Mouse (Mus musculus): Measurements from ENCODE around the gene Rac3. TPM values are rescaled to one million over a fixed set of nuclear protein-coding genes. Genes with fewer than 3 reads are reported as not detected.

Rac3 gene
- polyA plus RNA-seq, 1 experiment, result 66.1 TPM

DNA sequence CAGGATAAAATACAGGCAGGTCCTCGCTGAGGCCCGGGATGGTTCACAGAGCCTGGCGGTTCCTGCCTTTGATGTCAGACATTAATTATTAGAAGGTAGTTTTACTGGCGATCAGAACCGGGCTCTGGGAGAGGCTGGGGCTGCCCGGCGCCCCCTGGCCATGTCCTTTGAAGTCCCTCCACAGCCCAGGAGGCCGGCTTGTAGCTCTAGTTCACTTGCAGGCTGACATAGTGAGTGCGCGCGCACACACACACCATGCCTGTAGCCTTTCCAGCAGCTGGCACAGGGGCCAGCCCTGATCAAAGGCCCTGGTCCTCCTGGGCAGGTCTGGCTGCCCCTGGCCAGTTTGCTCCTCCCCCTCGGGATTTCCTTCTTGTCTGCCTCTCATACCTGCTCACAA, 25.6 kb upstream of the Rac3 start:
- DNase-seq, result no peak
- Histone ChIP-seq H3K4me1 (ENCODE audit: control insufficient read depth, insufficient read depth, low read length) (peaks cover 4% of the 10 kb centered on the region), H3K27me3 (ENCODE audit: control insufficient read depth, insufficient read depth, low read length) (no peaks in the 10 kb centered on the region), H3K27ac (ENCODE audit: insufficient read depth, low read length) (no peak overlapping the region), H3K4me3 (replicated peaks; ENCODE audit: insufficient read depth, low read depth, low read length) (no peak overlapping the region)
- TF ChIP-seq POLR2A (IDR thresholded peaks at IDR 0.05; ENCODE audit: borderline replicate concordance, insufficient read depth, low read length) (no peak), CTCF (IDR thresholded peaks at IDR 0.05; ENCODE audit: borderline replicate concordance, insufficient read depth, low read depth, low read length) (no peak)
- 68% methylated on average over 12 of the region's 12 CpGs for WGBS

DNA sequence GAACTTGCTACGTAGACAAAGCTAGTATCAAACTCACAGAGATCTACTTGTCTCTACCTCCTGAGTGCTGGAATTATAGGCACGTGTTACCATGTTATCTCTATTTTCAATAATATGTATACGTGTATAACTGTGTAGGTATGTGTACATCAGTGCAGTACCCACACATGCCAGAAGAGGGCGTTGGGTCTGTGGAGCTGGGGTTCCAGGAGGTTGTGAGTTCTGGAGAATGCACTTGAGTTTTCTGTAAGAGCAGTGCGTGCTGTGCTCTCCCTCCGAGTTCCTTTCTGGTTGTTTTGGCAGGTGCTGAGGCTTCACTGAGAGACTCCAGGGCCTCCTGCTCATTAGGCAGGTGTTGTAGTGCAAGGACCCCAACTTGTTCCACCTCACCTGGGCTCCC, 24.7 kb upstream of the Rac3 start:
- Histone ChIP-seq H3K4me3 (replicated peaks; ENCODE audit: insufficient read depth, low read depth, low read length) (no peak overlapping the region), H3K27ac (ENCODE audit: insufficient read depth, low read length) (no peak overlapping the region), H3K4me1 (ENCODE audit: control insufficient read depth, insufficient read depth, low read length) (peaks cover 4% of the 10 kb centered on the region), H3K27me3 (ENCODE audit: control insufficient read depth, insufficient read depth, low read length) (no peaks in the 10 kb centered on the region)
- TF ChIP-seq CTCF (IDR thresholded peaks at IDR 0.05; ENCODE audit: borderline replicate concordance, insufficient read depth, low read depth, low read length), result no peak
- TF ChIP-seq POLR2A (IDR thresholded peaks at IDR 0.05; ENCODE audit: borderline replicate concordance, insufficient read depth, low read length), result no peak
- no peak for DNase-seq
- WGBS, result 93% methylated on average over 6 of the region's 6 CpGs

DNA sequence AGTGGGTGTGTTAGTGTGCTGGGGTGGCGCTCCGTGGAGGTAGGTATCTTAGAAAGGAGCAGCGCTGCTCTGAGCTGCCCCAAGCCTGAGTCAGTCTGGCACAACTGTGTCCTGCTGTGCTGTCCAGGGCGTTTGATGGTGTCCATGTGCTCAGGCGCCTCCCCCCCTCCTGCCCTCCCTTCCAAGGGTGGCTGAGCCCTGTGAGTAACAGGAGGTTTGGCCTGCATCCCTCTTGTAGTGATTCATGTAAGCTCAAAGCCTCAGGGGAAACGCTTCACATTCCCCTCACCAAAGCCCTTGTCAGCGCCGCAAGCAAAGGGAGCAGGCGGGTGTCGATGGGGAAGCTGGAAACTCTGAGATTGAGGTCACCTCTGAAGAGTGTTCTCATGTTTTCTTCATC, 23.5 kb upstream of the Rac3 start:
- TF ChIP-seq POLR2A (IDR thresholded peaks at IDR 0.05; ENCODE audit: borderline replicate concordance, insufficient read depth, low read length) (no peak), CTCF (IDR thresholded peaks at IDR 0.05; ENCODE audit: borderline replicate concordance, insufficient read depth, low read depth, low read length) (no peak)
- 61% methylated on average over 10 of the region's 10 CpGs for WGBS
- Histone ChIP-seq H3K4me3 (replicated peaks; ENCODE audit: insufficient read depth, low read depth, low read length) (no peak overlapping the region), H3K27me3 (ENCODE audit: control insufficient read depth, insufficient read depth, low read length) (no peaks in the 10 kb centered on the region), H3K4me1 (ENCODE audit: control insufficient read depth, insufficient read depth, low read length) (no peaks in the 10 kb centered on the region), H3K27ac (ENCODE audit: insufficient read depth, low read length) (no peak overlapping the region)
- DNase-seq, result no peak

DNA sequence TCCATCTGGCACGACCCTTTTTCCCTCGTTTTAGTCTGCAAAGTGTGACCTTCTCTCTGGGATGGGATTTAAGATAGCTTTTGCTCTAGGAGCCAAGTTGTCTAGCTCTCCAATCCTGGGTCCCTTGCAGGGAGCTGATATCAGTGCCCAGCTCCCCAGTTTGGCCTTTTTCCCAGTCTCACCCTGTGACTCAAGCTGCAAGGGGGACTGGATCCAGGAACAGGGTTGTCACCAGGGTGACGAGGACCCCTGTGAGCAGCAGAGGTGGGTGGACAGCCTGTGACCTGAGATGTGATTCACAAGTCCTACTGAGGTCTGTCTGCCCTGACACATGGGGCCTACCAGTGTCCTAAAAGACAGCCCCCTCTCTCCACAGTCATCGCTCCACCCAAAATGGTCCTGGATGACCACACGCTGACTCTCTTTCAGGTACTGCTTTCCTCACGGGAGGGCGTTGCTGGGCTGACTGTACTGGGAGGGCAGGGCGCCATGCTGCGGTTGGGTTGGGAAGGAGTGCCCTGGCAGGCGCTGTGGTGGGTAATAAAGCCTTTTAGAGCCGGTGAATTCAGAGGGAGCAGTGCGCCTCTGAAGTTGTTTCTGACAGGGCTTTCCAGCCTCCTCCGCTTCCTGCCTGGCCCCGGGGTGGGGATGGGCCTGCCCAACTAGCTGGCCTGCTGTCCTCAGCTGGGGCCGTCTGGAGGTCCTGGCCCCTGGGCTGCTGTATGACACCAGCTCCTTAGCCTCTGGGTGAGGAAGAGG, 17.4 kb upstream of the Rac3 start:
- Histone ChIP-seq H3K4me1 (ENCODE audit: control insufficient read depth, insufficient read depth, low read length) (peaks cover 7% of the 10 kb centered on the region), H3K4me3 (replicated peaks; ENCODE audit: insufficient read depth, low read depth, low read length) (no peak overlapping the region), H3K27me3 (ENCODE audit: control insufficient read depth, insufficient read depth, low read length) (no peaks in the 10 kb centered on the region), H3K27ac (ENCODE audit: insufficient read depth, low read length) (no peak overlapping the region)
- no peak for TF ChIP-seq POLR2A (IDR thresholded peaks at IDR 0.05; ENCODE audit: borderline replicate concordance, insufficient read depth, low read length)
- TF ChIP-seq CTCF (IDR thresholded peaks at IDR 0.05; ENCODE audit: borderline replicate concordance, insufficient read depth, low read depth, low read length), result no peak
- DNase-seq, result no peak
- 46% methylated on average over 15 of the region's 15 CpGs for WGBS

GRCm38 (mm10) chr11:120704486-120705325, 16.6 kb upstream of the Rac3 start:
- Histone ChIP-seq H3K27ac (ENCODE audit: insufficient read depth, low read length) (no peak overlapping the region), H3K27me3 (ENCODE audit: control insufficient read depth, insufficient read depth, low read length) (no peaks in the 10 kb centered on the region), H3K4me1 (ENCODE audit: control insufficient read depth, insufficient read depth, low read length) (peaks cover 7% of the 10 kb centered on the region), H3K4me3 (replicated peaks; ENCODE audit: insufficient read depth, low read depth, low read length) (no peak overlapping the region)
- 56% methylated on average over 8 of the region's 8 CpGs for WGBS
- no peak for DNase-seq
- TF ChIP-seq POLR2A (IDR thresholded peaks at IDR 0.05; ENCODE audit: borderline replicate concordance, insufficient read depth, low read length), result no peak

GRCm38 (mm10) chr11:120706120-120706519, 15.2 kb upstream of the Rac3 start:
- Histone ChIP-seq H3K4me3 (replicated peaks; ENCODE audit: insufficient read depth, low read depth, low read length) (no peak overlapping the region), H3K27ac (ENCODE audit: insufficient read depth, low read length) (no peak overlapping the region), H3K4me1 (ENCODE audit: control insufficient read depth, insufficient read depth, low read length) (peaks cover 7% of the 10 kb centered on the region), H3K27me3 (ENCODE audit: control insufficient read depth, insufficient read depth, low read length) (no peaks in the 10 kb centered on the region)
- no peak for DNase-seq
- TF ChIP-seq POLR2A (IDR thresholded peaks at IDR 0.05; ENCODE audit: borderline replicate concordance, insufficient read depth, low read length) (no peak), CTCF (IDR thresholded peaks at IDR 0.05; ENCODE audit: borderline replicate concordance, insufficient read depth, low read depth, low read length) (no peak)
- WGBS, result 82% methylated on average over 5 of the region's 5 CpGs

GRCm38 (mm10) chr11:120707225-120707624, 14.0 kb upstream of the Rac3 start:
- H3K27me3 ChIP-seq (ENCODE audit: control insufficient read depth, insufficient read depth, low read length), result no peaks in the 10 kb centered on the region
- no peak overlapping the region for H3K27ac ChIP-seq (ENCODE audit: insufficient read depth, low read length)
- 41% methylated on average over 12 of the region's 12 CpGs for WGBS
- TF ChIP-seq POLR2A (IDR thresholded peaks at IDR 0.05; ENCODE audit: borderline replicate concordance, insufficient read depth, low read length), result no peak
- TF ChIP-seq CTCF (IDR thresholded peaks at IDR 0.05; ENCODE audit: borderline replicate concordance, insufficient read depth, low read depth, low read length), result no peak
- DNase-seq, result no peak
- H3K4me1 ChIP-seq (ENCODE audit: control insufficient read depth, insufficient read depth, low read length), result peaks cover 7% of the 10 kb centered on the region
- H3K4me3 ChIP-seq (replicated peaks; ENCODE audit: insufficient read depth, low read depth, low read length), result no peak overlapping the region

GRCm38 (mm10) chr11:120707969-120708368, 13.3 kb upstream of the Rac3 start:
- no peak overlapping the region for H3K4me3 ChIP-seq (replicated peaks; ENCODE audit: insufficient read depth, low read depth, low read length)
- 59% methylated on average over 5 of the region's 5 CpGs for WGBS
- no peak overlapping the region for H3K27ac ChIP-seq (ENCODE audit: insufficient read depth, low read length)
- peaks cover 13% of the 10 kb centered on the region for H3K4me1 ChIP-seq (ENCODE audit: control insufficient read depth, insufficient read depth, low read length)
- TF ChIP-seq CTCF (IDR thresholded peaks at IDR 0.05; ENCODE audit: borderline replicate concordance, insufficient read depth, low read depth, low read length) (no peak), POLR2A (IDR thresholded peaks at IDR 0.05; ENCODE audit: borderline replicate concordance, insufficient read depth, low read length) (no peak)
- DNase-seq, result no peak
- no peaks in the 10 kb centered on the region for H3K27me3 ChIP-seq (ENCODE audit: control insufficient read depth, insufficient read depth, low read length)

Measured in cerebellum, adult 2 months (tissue).